Mouse (Mus musculus): ENCODE data around the gene Hsd17b3. TPM values are rescaled to one million over a fixed set of nuclear protein-coding genes. Genes with fewer than 3 reads are reported as not detected.
A peak's percentile ranks its signal among the peaks of the same experiment; 100 is the strongest.
"Not testable (repeated sequence)": the region's sequence is repeated elsewhere in the genome, so short reads cannot be mapped to it uniquely, and the experiment has no call there.

Gene Hsd17b3
- total RNA-seq, 2 experiments from 2014 or later, result not detected

DNA sequence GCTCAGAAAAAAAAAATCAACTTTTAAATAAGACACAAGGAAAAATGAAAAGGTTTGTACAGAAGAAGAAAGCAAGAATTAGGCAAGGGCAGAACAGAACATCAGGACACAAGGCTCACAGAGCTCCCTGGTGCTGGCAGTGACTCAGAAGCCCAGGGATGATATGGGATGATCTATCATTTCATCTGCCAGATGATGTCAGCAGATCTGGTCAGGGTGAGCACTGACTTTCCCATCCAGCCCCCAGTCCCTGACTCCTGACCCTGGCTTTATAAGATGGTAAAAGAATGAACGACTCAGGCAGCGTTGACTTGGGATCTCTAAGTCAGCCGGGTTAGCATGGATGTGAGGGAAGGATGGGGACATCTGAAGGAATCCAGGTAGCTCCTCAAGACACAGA lies 5.7 kb downstream of the Hsd17b3 start:
- DNase-seq (ENCODE audit: low spot score in 2 of 2), result no peak

DNA sequence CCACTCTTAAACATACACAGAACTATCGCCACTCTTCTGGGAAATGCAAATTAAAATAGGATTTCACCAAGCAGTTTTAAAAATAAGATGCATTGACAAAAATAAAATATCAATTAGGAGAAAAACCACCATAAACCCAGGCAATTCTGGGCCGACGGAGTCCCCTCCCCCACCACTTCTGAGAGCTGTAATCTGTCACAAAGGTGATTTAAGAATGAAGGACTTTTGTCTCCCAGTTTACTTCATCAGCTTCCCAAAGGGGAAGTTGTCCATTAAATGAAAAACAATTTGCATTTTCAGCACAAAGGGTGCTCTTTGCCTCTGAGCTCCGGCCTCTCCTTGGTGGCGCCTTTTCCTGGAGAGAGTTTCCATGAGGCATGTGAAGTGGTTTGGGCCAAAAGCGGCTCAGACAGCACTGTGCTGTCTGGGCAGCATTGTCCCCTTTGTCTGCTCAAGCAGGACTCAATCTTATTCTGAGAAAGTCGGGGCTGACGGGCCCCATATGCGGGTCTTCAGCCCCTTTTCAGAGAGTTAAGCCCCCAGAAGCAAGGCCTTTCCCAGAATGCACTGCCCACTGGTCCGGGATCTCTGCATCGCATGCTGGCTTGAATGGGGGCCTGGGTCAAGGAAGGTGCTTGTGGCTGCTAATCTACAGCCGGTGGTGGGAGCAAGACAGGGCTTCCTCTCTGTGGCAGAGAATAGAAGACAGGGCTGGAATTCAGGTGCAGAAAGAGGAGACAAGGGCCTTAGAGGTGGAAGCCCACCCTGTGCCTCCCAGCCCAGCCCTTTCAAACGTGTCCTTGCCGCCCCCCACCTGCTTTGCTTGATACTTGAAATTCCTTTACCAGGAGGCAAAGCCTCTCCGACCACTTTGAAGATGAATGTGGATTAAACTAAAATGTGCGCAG lies 7.8 kb downstream of the Hsd17b3 start:
- no peak for DNase-seq (ENCODE audit: low spot score in 2 of 2)

DNA sequence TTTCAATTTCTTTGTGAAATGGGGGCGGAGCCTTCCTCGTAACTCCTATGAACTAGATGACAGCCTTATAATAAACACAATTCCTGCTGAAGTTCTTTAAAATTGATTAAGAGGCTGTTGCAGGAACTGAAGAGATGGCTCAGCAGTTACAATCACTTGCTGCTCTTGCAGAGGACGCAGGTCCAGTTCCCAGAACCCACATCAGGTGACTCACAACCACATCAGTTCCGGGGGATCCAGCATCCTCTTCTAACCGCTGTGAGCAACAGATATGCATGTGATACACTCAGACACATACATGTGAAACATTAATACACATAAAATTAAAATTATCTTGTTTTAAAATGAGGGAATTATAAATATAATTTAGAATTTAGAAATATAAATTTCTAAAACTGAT lies 11.4 kb downstream of the Hsd17b3 start:
- DNase-seq (ENCODE audit: low spot score in 2 of 2), result no peak

DNA sequence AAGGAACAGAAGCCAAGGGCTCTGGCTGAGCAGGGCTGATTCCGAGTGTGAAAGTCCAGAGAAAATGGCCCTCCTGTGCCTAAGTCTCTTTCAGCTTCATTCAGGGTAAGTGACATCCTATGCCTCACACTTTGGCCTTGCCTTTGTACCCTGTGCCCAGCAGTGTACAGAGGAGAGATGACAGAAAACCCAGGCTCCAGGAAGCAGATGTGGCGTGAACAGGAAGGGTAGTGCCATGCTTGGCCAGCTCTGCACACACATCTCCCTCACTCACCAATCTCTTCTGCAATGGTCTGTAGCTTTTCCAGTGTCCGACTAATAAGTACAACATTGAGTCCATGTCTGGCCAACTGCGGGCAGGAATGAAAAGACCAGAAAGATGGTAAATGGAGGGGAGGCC lies 13.0 kb downstream of the Hsd17b3 start:
- no peak for DNase-seq (ENCODE audit: low spot score in 2 of 2)

DNA sequence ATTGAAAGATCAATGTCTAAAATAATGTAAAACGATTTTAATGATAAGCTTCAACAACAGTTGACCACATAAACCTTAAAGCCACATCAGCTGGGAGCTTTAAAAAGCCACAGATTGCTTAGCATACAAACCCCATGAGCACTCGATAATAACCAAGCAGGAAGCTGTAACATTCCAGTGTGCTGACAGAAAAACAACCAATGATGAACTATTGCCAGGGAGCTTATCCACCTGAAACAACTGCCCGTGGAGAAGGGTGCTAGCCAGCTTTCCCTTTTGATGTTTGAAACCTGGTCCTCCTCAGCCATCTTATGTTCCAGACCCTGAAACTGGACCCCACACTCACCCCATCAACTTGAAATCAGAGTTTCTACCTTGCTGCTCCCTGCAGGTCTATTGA lies 22.4 kb downstream of the Hsd17b3 start:
- no peak for DNase-seq (ENCODE audit: low spot score in 2 of 2)

DNA sequence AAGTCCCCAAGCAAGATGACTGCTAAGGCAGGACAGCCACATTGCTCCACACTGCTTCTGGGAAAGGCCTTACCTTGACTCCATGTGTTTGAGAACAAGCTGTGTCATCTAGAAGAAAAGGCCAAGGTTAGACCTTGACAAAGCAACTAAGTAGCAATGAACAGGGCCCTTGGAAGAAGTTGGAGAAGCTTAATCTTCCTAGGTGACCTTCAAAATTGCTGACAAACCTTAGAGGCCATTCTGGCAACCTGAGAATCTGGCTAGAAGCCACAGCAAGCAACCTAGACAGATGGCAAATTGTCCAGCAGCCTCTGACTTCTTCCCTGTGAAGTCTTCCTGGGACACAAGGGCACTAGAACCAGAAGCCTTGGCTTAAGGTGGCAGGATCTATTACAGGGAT lies 24.8 kb downstream of the Hsd17b3 start:
- DNase-seq (ENCODE audit: low spot score in 2 of 2), result no peak

DNA sequence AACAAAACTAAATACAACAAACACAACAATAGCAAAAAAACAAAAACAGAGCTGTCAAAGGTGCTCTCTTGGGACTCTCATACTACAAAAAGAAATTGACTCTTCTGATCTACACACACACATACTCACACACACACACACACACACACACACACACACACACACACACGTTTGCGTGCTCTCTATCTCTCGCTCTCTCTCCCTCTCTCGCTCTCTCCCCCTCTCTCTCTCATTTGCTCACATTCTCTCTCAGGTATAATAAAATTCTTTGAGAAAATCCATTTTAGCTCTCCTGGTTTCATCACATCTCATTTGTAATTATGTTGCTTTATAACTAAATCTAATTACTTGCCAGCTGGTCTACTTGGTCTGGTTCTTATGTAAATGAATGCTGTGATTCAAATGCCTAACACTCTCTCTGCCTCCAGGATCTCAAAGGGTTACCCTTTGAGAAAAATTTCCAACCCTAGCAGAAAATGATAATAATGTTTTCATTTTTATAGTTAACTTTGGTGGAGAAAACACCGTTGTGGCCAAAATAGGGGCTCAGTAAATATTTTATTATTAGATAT lies 28.0 kb downstream of the Hsd17b3 start:
- no peak for DNase-seq (ENCODE audit: low spot score in 2 of 2)

DNA sequence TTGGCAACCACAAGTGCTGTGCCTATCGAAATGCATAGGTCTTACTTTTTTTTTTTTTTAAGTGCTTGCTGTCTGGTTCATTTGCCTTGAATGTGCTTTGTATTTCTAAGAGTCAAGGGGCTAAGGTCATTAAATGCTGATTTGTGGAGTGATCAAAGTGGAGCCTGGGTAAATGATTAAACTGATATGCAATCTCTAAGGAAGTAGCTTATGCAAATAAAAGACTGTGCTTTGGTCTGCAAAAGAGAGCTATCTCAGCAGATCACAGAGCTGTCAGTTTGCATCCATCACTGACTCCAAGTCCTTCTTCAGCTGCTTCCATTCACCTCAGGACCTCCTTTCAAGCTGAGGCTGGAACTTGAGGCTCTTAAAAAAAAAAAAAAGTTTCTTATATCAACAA lies 35.1 kb downstream of the Hsd17b3 start:
- no peak for DNase-seq (ENCODE audit: low spot score in 2 of 2)

DNA sequence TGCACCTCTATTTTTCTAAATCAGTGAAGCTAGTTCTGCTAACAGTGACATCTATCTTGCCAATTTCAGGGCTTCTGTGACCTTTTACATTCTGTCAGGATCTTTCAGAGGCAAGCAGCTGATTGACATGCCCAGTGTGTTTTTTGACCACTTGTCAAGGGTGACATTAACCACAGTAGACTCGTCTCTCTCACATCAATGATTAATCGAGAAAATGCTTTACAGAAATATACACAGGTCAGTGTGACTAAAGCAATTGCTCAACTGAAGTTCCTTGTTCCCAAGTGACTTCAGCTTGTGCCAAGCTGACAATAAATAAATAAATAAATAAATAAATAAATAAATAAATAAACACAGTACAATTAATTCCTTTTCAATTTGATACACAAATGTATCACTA lies 36.7 kb downstream of the Hsd17b3 start:
- not testable (repeated sequence) for DNase-seq (ENCODE audit: low spot score in 2 of 2)

DNA sequence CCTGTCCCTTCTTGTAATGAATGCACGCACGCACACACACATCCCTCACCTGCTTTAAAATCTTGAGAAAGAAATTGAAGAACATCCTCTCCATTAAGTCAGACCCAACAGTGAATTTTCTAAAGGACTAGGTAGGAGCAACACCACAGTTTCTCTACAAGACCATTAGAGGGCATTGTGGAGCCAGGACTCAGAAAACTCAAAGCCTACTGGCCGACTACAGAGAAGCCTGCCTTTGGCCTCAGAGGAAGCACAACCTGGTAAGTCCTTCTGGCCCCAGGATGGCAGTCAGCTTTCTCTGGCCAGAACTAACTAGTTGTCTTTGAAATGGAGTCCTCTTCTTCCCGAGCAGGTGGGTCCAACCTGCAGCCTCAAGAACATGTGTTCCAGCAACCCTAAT lies 38.1 kb downstream of the Hsd17b3 start:
- DNase-seq (ENCODE audit: low spot score in 2 of 2), result no peak

DNA sequence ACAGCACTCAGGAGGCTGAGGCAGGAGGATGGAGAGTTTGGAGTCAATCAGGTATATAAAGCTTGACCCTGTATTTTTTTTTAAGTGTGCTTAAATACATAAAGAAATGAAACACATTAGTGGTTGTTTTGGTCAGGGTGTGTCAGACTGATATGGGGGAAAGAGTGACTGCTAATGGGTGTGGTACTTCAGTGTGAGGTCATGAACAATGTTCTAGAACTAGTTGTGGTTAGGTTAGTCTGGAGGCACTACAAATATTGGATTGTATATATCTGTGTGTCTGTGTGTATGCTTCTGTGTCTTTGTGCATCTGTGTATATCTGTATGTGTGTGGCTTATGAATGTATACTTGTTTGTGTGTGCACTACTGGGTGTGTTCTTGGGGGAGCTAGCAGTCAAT lies 39.5 kb downstream of the Hsd17b3 start:
- no peak for DNase-seq (ENCODE audit: low spot score in 2 of 2)

DNA sequence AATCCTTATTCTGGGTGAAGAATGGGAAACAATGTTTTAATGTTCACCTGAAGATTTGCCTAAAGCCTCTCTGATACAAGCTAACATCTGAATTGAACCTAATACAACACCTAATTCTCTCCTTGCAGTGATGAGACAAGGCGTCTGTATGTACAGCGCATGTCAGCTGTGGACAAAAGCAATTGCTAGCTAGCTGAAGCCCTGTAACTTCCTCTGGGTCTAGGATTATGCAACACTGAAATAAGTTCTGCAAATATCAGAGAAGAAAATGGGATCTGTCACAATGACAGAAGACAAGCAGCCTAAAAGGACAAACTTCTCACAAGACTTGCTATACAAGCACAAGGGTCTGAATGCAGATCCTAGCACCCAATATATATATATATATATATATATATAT lies 40.6 kb downstream of the Hsd17b3 start:
- no peak for DNase-seq (ENCODE audit: low spot score in 2 of 2)

DNA sequence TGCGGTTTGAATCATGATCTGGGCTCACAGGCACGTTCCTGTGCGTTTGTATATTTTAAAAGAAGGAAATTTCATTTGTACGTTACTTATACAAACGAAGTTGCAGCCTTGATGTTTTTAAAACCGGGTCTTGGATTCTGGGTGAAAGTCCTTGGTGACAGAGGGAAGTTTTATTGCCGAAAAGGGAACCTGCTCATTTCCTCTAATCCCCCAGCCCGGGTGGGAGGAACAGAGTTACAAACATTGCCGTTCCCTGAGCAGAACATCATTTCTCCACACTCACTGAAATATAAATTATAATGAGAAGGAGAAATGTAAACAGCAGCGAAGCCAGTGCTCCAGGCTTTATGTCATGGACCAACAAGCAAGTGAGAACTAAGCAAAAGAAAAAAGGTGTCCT lies 49.1 kb downstream of the Hsd17b3 start:
- DNase-seq (ENCODE audit: low spot score in 2 of 2), result no peak

DNA sequence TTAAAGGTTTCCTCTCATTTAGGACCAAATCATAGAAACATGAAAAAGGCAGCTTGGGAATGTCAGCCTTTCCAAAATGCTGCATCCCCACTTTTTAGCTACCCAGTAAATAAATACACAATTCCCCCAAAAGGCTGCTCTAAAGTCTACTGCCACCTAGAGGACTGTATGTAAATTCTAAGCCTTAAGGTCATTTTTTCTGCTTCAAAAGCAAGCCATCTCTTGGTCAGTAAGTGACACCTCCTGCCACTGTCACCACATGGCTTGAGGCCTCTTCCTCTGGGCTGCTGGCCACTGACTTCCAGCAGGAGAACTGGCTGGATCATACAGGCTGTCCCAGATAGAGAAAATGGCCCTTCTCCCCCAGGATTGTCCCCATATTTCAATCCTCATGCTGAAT lies 50.9 kb downstream of the Hsd17b3 start:
- DNase-seq (ENCODE audit: low spot score in 2 of 2), result no peak

DNA sequence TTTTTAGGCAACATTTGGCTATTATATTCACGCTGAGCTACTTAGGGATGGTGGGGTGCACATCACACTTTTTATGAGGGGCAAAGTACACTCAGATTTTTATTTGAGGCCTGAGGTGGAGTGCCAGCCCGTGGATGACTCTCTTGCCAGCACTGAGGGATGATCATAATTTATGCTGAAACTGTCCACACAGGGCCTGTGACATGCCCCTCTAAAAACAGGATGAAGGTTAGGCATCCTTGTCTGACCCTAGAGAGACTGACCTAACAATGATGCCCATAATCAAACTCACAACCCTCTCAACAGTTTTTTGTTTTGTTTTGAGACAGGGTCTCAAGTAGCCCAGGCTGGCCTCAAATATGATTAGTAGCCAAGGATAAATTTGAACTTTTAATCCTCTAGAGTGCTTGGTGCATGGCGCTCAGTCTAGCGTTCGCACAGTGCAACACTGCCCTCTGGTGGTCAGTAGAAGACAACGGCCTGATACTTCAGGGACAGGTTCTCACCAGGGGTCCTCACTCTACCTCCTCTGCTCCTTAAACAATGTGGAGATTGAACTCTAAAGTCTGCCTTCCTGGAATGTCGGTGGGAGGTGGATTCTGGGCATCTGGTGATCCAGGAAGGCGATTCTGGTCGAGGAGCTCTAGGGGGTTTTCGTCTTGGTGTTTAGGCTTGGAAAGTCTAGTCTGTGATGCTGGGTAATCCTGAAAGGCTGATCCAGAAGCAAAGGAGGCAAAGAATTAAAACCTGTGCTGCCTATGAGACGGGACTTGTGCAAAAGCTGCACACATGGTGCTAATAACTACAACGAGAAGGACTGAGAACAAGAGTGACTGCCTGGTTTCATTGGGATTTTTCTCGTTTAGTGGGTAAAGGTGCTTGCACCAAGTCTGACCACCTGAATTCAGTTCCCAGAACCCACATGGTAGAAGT lies 52.7 kb downstream of the Hsd17b3 start:
- peak in 1 of 2 experiments; percentile 29 for DNase-seq (ENCODE audit: low spot score in 2 of 2)

DNA sequence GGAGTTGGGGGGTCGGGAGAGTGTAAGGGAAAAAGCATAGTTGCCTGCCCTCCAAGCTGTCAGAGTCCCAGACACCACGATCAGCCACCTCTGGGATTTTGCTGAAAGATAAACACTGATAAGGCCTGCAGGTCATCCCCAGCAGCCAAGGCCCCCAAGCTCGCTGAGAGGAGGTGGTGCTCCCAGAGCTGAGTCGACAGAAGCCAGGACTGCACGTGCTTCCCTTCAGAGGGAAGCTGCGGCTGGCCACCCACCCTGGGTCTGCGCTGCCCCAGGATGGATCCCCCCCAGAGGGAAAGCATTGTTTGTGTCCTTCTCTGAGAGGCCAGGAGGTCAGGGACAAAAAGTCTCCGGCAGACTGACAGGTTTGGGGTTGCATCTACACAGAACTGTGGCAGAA lies 54.0 kb downstream of the Hsd17b3 start:
- DNase-seq (ENCODE audit: low spot score in 2 of 2), result no peak

DNA sequence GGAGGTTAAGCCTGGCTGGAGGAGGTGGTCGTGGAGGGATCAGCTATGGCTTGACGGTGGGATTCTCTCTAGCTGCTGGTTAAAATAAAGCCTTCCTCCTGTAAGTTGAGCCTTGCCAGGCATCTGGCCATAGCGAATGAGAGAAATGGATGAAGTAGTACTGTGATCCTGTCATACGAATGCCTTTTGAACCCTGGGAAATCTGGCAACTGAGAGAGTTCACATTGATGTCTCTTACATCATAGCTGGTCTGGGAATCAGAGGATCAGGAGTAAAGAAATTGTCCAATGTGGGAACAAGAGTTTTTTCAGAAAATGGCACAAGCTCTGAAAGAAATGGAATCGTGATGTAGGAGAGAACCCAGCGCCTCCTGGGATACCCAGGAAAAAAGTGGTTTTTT lies 55.1 kb downstream of the Hsd17b3 start:
- no peak for DNase-seq (ENCODE audit: low spot score in 2 of 2)

DNA sequence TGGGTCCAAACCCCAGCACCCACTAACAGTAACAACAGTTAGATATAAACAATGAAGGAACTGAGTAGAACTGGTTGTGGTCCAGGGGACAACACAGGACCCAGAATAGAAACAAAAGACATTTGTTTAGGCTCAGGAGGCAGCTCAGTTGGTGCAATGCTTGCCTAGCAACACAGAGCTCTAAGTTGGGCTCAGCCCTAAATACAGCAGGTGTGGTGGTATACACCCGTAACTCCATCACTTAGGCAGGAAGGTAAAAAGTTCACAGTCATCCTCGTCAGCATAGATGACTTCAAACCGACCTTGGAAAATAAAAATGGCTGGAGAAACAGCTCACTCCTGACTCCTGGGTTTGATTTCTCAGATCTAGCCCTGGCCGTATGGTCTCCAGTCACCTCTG lies 55.8 kb downstream of the Hsd17b3 start:
- no peak for DNase-seq (ENCODE audit: low spot score in 2 of 2)

DNA sequence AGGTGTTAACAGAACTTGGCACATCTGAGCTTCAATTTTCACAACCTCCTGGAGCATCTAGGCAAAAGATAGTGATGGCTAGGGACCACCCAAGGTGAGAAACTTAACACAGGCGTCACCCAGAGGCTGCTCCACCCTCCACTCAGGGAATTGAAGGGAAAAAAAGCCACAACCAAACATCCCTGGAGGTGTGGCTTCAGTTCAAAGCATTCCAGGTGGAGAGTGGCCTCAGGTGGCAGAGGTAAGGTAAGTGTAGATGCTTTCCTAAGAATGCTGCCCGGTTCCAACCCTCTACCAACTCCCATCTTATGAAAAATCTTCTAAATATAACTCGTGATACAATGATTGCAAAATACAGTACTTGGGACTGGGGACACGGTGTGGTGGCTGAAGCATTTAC lies 57.8 kb downstream of the Hsd17b3 start:
- DNase-seq (ENCODE audit: low spot score in 2 of 2), result no peak

DNA sequence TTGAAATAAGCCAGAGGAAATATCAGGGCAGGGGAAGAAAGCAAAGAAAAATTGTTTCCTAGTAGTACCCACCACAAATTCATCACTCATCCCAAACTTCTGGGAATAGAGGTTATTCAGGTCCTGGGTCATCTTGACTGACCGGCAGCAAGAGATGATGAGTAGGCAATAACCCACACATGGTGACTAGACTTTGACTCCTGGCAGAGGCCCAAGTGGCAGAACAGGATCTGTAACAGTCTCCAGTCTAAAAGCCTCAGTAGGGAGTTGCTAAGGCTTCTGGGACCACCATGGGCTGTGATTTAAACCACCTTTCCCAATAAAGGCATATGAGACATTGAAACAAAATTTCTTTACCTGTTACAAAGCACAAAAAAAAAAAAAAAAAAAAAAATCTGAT lies 58.2 kb downstream of the Hsd17b3 start:
- DNase-seq (ENCODE audit: low spot score in 2 of 2), result no peak

DNA sequence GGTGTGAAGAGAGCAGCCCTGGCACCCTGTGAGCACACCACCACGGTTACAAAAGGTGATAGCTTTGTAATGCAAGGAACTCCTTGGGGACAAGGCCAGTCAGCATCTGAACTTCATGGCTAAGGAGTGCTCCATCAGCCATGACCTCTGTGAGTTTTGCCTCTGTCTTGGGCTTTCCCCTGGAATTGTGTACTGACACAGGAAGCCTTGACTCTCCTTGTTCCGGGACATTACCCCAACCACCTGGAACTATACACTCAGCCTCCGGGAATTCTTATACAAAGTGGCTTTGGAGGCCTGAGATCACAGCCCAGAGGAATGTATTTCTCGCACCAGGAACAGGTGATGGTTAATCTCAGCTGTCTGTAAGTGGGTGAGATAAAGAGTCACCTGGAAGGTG lies 64.2 kb downstream of the Hsd17b3 start:
- no peak for DNase-seq (ENCODE audit: low spot score in 2 of 2)

All from adrenal gland, postnatal 4 days (tissue).